Mouse (Mus musculus): ENCODE measurements at regions not wholly inside any gene's neighbourhood (a gene's known extent, or its start where the extent isn't known, plus 50 kb on each side); places are given as distances from the start of the nearest gene placed in this dataset.

- no peak for DNase-seq
Observed at GRCm38 (mm10) chr11:19767316-19767715, 156.9 kb upstream of the Spred2 start.

- DNase-seq = no peak
Observed at GRCm38 (mm10) chr11:19767871-19768270, 156.3 kb upstream of the Spred2 start.

GRCm38 (mm10) chr11:19768962-19769361 lies 155.2 kb upstream of the Spred2 start:
- no peak for DNase-seq

- no peak for DNase-seq
Observed at GRCm38 (mm10) chr11:19774010-19774409, 150.2 kb upstream of the Spred2 start.

GRCm38 (mm10) chr11:19775741-19776140 lies 148.4 kb upstream of the Spred2 start:
- DNase-seq = no peak

GRCm38 (mm10) chr11:19776473-19777200 lies 147.5 kb upstream of the Spred2 start:
- DNase-seq = peak; percentile 26

GRCm38 (mm10) chr11:19778191-19778590 lies 146.0 kb upstream of the Spred2 start:
- DNase-seq = peak; percentile 22

GRCm38 (mm10) chr11:19785110-19785509 lies 139.1 kb upstream of the Spred2 start:
- no peak for DNase-seq

- no peak for DNase-seq
Observed at GRCm38 (mm10) chr11:19796950-19797670, 127.1 kb upstream of the Spred2 start.

- DNase-seq = no peak
Observed at GRCm38 (mm10) chr11:19809359-19809758, 114.8 kb upstream of the Spred2 start.

- no peak for DNase-seq
Observed at GRCm38 (mm10) chr11:19811271-19811991, 112.7 kb upstream of the Spred2 start.

- DNase-seq = no peak
Observed at GRCm38 (mm10) chr11:19811992-19812690, 112.0 kb upstream of the Spred2 start.

- DNase-seq = no peak
Observed at GRCm38 (mm10) chr11:19813549-19813948, 110.6 kb upstream of the Spred2 start.

- DNase-seq = no peak
Observed at GRCm38 (mm10) chr11:19822991-19823390, 101.2 kb upstream of the Spred2 start.

GRCm38 (mm10) chr11:19823461-19823895 lies 100.7 kb upstream of the Spred2 start:
- DNase-seq = peak; percentile 80

GRCm38 (mm10) chr11:19826481-19827185 lies 97.5 kb upstream of the Spred2 start:
- no peak for DNase-seq

GRCm38 (mm10) chr11:19827996-19828395 lies 96.2 kb upstream of the Spred2 start:
- peak; percentile 44 for DNase-seq

- DNase-seq = peak; percentile 48
Observed at GRCm38 (mm10) chr11:19828959-19829401, 95.2 kb upstream of the Spred2 start.

- no peak for DNase-seq
Observed at GRCm38 (mm10) chr11:19829564-19830279, 94.5 kb upstream of the Spred2 start.

GRCm38 (mm10) chr11:19830280-19831062 lies 93.7 kb upstream of the Spred2 start:
- peak; percentile 90 for DNase-seq

- DNase-seq = no peak
Observed at GRCm38 (mm10) chr11:19834561-19834960, 89.6 kb upstream of the Spred2 start.

Measured in kidney, postnatal 10 days (tissue).